Mouse (Mus musculus) CD4-positive, CD25-positive, alpha-beta regulatory T cell, adult 2 months (primary cell): ENCODE data around the gene Hpdl.

Source experiments
- DNase-seq: peaks from one replicate; pipeline ENCODE4 v3.0.0-alpha.2; 2012; ENCODE audit warnings: low read depth, low spot score

The Hpdl gene

GRCm38 (mm10) chr4:116799901-116800300 lies 21.6 kb downstream of the Hpdl start:
- peak; percentile 64 for DNase-seq

GRCm38 (mm10) chr4:116796442-116797110 lies 24.9 kb downstream of the Hpdl start:
- no peak for DNase-seq

GRCm38 (mm10) chr4:116794273-116794672 lies 27.2 kb downstream of the Hpdl start:
- no peak for DNase-seq

- no peak for DNase-seq
Measured at GRCm38 (mm10) chr4:116792453-116792852, 29.1 kb downstream of the Hpdl start.

GRCm38 (mm10) chr4:116788956-116789355 lies 32.6 kb downstream of the Hpdl start:
- peak; percentile 91 for DNase-seq

GRCm38 (mm10) chr4:116787985-116788760 lies 33.3 kb downstream of the Hpdl start:
- no peak for DNase-seq

GRCm38 (mm10) chr4:116786587-116786986 lies 34.9 kb downstream of the Hpdl start:
- DNase-seq = peak; percentile 25

GRCm38 (mm10) chr4:116782171-116782570 lies 39.3 kb downstream of the Hpdl start:
- no peak for DNase-seq

GRCm38 (mm10) chr4:116781366-116781765 lies 40.1 kb downstream of the Hpdl start:
- DNase-seq = no peak

GRCm38 (mm10) chr4:116780541-116780940 lies 41.0 kb downstream of the Hpdl start:
- no peak for DNase-seq

GRCm38 (mm10) chr4:116777079-116777478 lies 44.4 kb downstream of the Hpdl start:
- no peak for DNase-seq

GRCm38 (mm10) chr4:116776391-116776790 lies 45.1 kb downstream of the Hpdl start:
- no peak for DNase-seq
